Mouse (Mus musculus) forebrain, embryonic 14.5 days (tissue): ENCODE measurements at regions not wholly inside any gene's neighbourhood (a gene's known extent, or its start where the extent isn't known, plus 50 kb on each side); places are given as distances from the start of the nearest gene placed in this dataset.
"Not testable (repeated sequence)": the region's sequence is repeated elsewhere in the genome, so short reads cannot be mapped to it uniquely, and the experiment has no call there.

Experiments
- ATAC-seq: fragments of 200-750 bp; cut with Nextera tagmentation; 2 replicates; pipeline ENCODE4 v1.8.0; 2017; ENCODE audit warnings: mild to moderate bottlenecking, moderate library complexity
- DNase-seq: peaks from one replicate; pipeline ENCODE4 v3.0.0-alpha.2; 2015; ENCODE audit warnings: low spot score
- H3K27ac ChIP-seq: fragments of 300-500 bp; sonication (generic); 2 replicates; pipeline ENCODE4 v1.5.1; 2014; ENCODE audit warnings: low read depth, mild to moderate bottlenecking, control low read depth, low read length, moderate library complexity
- H3K27me3 ChIP-seq: fragments of 300-500 bp; sonication (generic); replicated peaks from 2 replicates; pipeline ENCODE4 v1.6.1; 2014; ENCODE audit warnings: low read length, control low read depth, mixed read lengths; ENCODE audit not compliant: control insufficient read depth, insufficient read depth
- H3K36me3 ChIP-seq: fragments of 300-500 bp; sonication (generic); 2 replicates; pipeline ENCODE4 v1.6.1; 2014; ENCODE audit warnings: low read length, control low read depth; ENCODE audit not compliant: control insufficient read depth, insufficient read depth
- H3K4me1 ChIP-seq: fragments of 300-500 bp; sonication (generic); 2 replicates; pipeline ENCODE4 v1.6.1; 2014; ENCODE audit warnings: antibody characterized with exemption, low read length, control low read depth; ENCODE audit not compliant: control insufficient read depth, insufficient read depth
- H3K4me2 ChIP-seq: fragments of 300-500 bp; sonication (generic); 2 replicates; pipeline ENCODE4 v1.6.1; 2014; ENCODE audit warnings: mild to moderate bottlenecking, control low read depth, low read length
- H3K4me3 ChIP-seq: fragments of 300-500 bp; sonication (generic); 2 replicates; pipeline ENCODE4 v1.5.1; 2014; ENCODE audit warnings: low read depth, low read length, control low read depth
- H3K9ac ChIP-seq: fragments of 300-500 bp; sonication (generic); 2 replicates; pipeline ENCODE4 v1.6.1; 2014; ENCODE audit warnings: mild to moderate bottlenecking, low read length, control low read depth, moderate library complexity
- H3K9me3 ChIP-seq: fragments of 300-500 bp; sonication (generic); replicated peaks from 2 replicates; pipeline ENCODE4 v1.6.1; 2016; ENCODE audit warnings: low read length, control low read depth, mixed read lengths; ENCODE audit not compliant: control insufficient read depth
- WGBS: fragments of 180-500 bp; shearing (Covaris S2); extraction: QIAGEN DNeasy Blood & Tissue Kit; methylation state at CpG from one replicate; pipeline ENCODE4 v1.1.7; 2014; 5-methylcytosine and 5-hydroxymethylcytosine counted together

GRCm38 (mm10) chrX:104931153-104931706, 74.2 kb upstream of the Magee2 start:
- Histone ChIP-seq H3K27ac (no peak overlapping the region), H3K9ac (no peak overlapping the region), H3K27me3 (0 out of 2 replicates have a peak, but pooled peaks cover 4% of the 10 kb centered on the region), H3K9me3 (no peaks in the 10 kb centered on the region), H3K36me3 (no peaks in the 10 kb centered on the region), H3K4me2 (no peak overlapping the region), H3K4me3 (no peak overlapping the region), H3K4me1 (no peaks in the 10 kb centered on the region)
- 96% methylated on average over 2 of the region's 2 CpGs for WGBS
- DNase-seq (peak; percentile 37), ATAC-seq (no peak)

GRCm38 (mm10) chrX:104951587-104951986, 94.5 kb upstream of the Magee2 start:
- H3K27me3 ChIP-seq, result 0 out of 2 replicates have a peak, but pooled peaks cover 7% of the 10 kb centered on the region
- no peak overlapping the region for H3K4me3 ChIP-seq
- H3K36me3 ChIP-seq, result no peaks in the 10 kb centered on the region
- peak; percentile 40; the same call in 1 of the 2 replicates for ATAC-seq
- DNase-seq, result peak; percentile 23
- 46% methylated on average over 2 of the region's 2 CpGs for WGBS
- H3K4me1 ChIP-seq, result no peaks in the 10 kb centered on the region
- no peak overlapping the region for H3K4me2 ChIP-seq
- H3K9me3 ChIP-seq, result no peaks in the 10 kb centered on the region
- no peak overlapping the region for H3K9ac ChIP-seq
- no peak overlapping the region for H3K27ac ChIP-seq

GRCm38 (mm10) chrX:104952809-104953208, 95.7 kb upstream of the Magee2 start:
- H3K4me2 ChIP-seq, H3K9me3 ChIP-seq, H3K4me1 ChIP-seq, DNase-seq, H3K27ac ChIP-seq, H3K27me3 ChIP-seq, H3K36me3 ChIP-seq, H3K9ac ChIP-seq, H3K4me3 ChIP-seq: not testable (repeated sequence)
- WGBS, result 24% methylated on average over 4 of the region's 5 CpGs
- peak; percentile 42; the same call in 1 of the 2 replicates for ATAC-seq

GRCm38 (mm10) chrX:104953391-104953790, 96.3 kb upstream of the Magee2 start:
- H3K27me3 ChIP-seq, H3K4me3 ChIP-seq, H3K4me2 ChIP-seq, H3K27ac ChIP-seq, H3K36me3 ChIP-seq, DNase-seq, H3K9me3 ChIP-seq, H3K9ac ChIP-seq, H3K4me1 ChIP-seq: not testable (repeated sequence)
- peak; percentile 61; the same call in 1 of the 2 replicates for ATAC-seq
- 33% methylated on average over 1 of the region's 3 CpGs for WGBS

- no peak for DNase-seq
Measured at GRCm38 (mm10) chrX:104978432-104978831, 101.1 kb upstream of the Pbdc1 start.

GRCm38 (mm10) chrX:105003260-105003659, 76.3 kb upstream of the Pbdc1 start:
- ATAC-seq (no peak), DNase-seq (peak; percentile 1)
- H3K36me3 ChIP-seq, result no peaks in the 10 kb centered on the region
- peaks cover 4% of the 10 kb centered on the region; the same call in 1 of the 2 replicates for H3K27me3 ChIP-seq
- no peak overlapping the region for H3K9ac ChIP-seq
- 38% methylated on average over 3 of the region's 3 CpGs for WGBS
- no peaks in the 10 kb centered on the region for H3K4me1 ChIP-seq
- no peaks in the 10 kb centered on the region for H3K9me3 ChIP-seq
- no peak overlapping the region for H3K4me2 ChIP-seq
- no peak overlapping the region for H3K27ac ChIP-seq
- no peak overlapping the region for H3K4me3 ChIP-seq

More at GRCm38 (mm10) chrX:104978432-104978831, 101.1 kb upstream of the Pbdc1 start:
- WGBS, result 81% methylated on average over 2 of the region's 2 CpGs
- Histone ChIP-seq H3K4me1 (no peaks in the 10 kb centered on the region), H3K4me2 (no peak overlapping the region), H3K9me3 (no peaks in the 10 kb centered on the region), H3K9ac (no peak overlapping the region), H3K27ac (no peak overlapping the region), H3K4me3 (no peak overlapping the region), H3K27me3 (no peaks in the 10 kb centered on the region; the same call in 1 of the 2 replicates), H3K36me3 (no peaks in the 10 kb centered on the region)
- ATAC-seq, result no peak

GRCm38 (mm10) chrX:105006445-105006844, 73.1 kb upstream of the Pbdc1 start:
- 16% methylated on average over 2 of the region's 2 CpGs for WGBS
- ATAC-seq (no peak), DNase-seq (peak; percentile 61)
- no peaks in the 10 kb centered on the region for H3K36me3 ChIP-seq
- no peaks in the 10 kb centered on the region for H3K9me3 ChIP-seq
- no peak overlapping the region for H3K4me2 ChIP-seq
- H3K27me3 ChIP-seq, result peaks cover 3% of the 10 kb centered on the region; the same call in 1 of the 2 replicates
- no peak overlapping the region for H3K4me3 ChIP-seq
- H3K9ac ChIP-seq, result no peak overlapping the region
- H3K4me1 ChIP-seq, result no peaks in the 10 kb centered on the region
- H3K27ac ChIP-seq, result no peak overlapping the region
